Mouse (Mus musculus) liver, embryonic 15.5 days (tissue): ENCODE measurements around the gene Gm20517. TPM values are rescaled to one million over a fixed set of nuclear protein-coding genes. Genes with fewer than 3 reads are reported as not detected.

Experiments
- ATAC-seq: fragments of 200-750 bp; cut with Nextera tagmentation; 2 replicates; pipeline ENCODE4 v1.8.0; 2017; ENCODE audit warnings: moderate number of reproducible peaks, mild to moderate bottlenecking, moderate library complexity; ENCODE audit not compliant: insufficient read depth
- H3K27ac ChIP-seq: fragments of 300-500 bp; sonication (generic); replicated peaks from 2 replicates; pipeline ENCODE4 v1.5.1; 2015; ENCODE audit warnings: mild to moderate bottlenecking, inconsistent platforms
- H3K27me3 ChIP-seq: fragments of 300-500 bp; sonication (generic); 2 replicates; pipeline ENCODE4 v1.6.1; 2015; ENCODE audit warnings: mild to moderate bottlenecking, inconsistent platforms
- H3K36me3 ChIP-seq: fragments of 300-500 bp; sonication (generic); replicated peaks from 2 replicates; pipeline ENCODE4 v1.6.1; 2015; ENCODE audit warnings: moderate library complexity, mild to moderate bottlenecking, inconsistent platforms
- H3K4me1 ChIP-seq: fragments of 300-500 bp; sonication (generic); replicated peaks from 2 replicates; pipeline ENCODE4 v1.6.1; 2015; ENCODE audit warnings: inconsistent platforms
- H3K4me2 ChIP-seq: fragments of 300-500 bp; sonication (generic); 2 replicates; pipeline ENCODE4 v1.6.1; 2015; ENCODE audit warnings: moderate library complexity, mild to moderate bottlenecking, inconsistent platforms
- H3K4me3 ChIP-seq: fragments of 300-500 bp; sonication (generic); replicated peaks from 2 replicates; pipeline ENCODE4 v1.5.1; 2015; ENCODE audit warnings: mild to moderate bottlenecking, inconsistent platforms
- H3K9ac ChIP-seq: fragments of 300-500 bp; sonication (generic); 2 replicates; pipeline ENCODE4 v1.6.1; 2015; ENCODE audit warnings: moderate library complexity, mild to moderate bottlenecking, inconsistent platforms
- H3K9me3 ChIP-seq: fragments of 300-500 bp; sonication (generic); replicated peaks from 2 replicates; pipeline ENCODE4 v1.6.1; 2016; ENCODE audit warnings: inconsistent platforms
- WGBS: fragments of 180-500 bp; shearing (Covaris S2); methylation state at CpG from one replicate; pipeline ENCODE4 v1.1.7; 2015; ENCODE audit warnings: mixed read lengths; ENCODE audit not compliant: insufficient replicate concordance; 5-methylcytosine and 5-hydroxymethylcytosine counted together
- polyA plus RNA-seq: library from polyadenylated mRNA; unstranded; fragments of >200 nt; fragmentation: Nextera tagmentation; extraction: Ambion mirVana; gene quantifications from 2 replicates; pipeline ENCODE4 v1.2.1, GENCODE M21; 2015

Gene Gm20517
- polyA plus RNA-seq, 1 experiment from 2014 or later: 2.4 TPM

- peak overlapping the region; percentile 34 for H3K4me2 ChIP-seq
- no peaks in the 10 kb centered on the region for H3K27me3 ChIP-seq
- peak; percentile 93 for ATAC-seq
- peaks cover 28% of the 10 kb centered on the region for H3K4me1 ChIP-seq
- H3K9me3 ChIP-seq: no peaks in the 10 kb centered on the region
- no peaks in the 10 kb centered on the region for H3K36me3 ChIP-seq
- H3K27ac ChIP-seq: peak overlapping the region; percentile 85
- WGBS: 39% methylated on average over 6 of the region's 6 CpGs
- H3K4me3 ChIP-seq: no peak overlapping the region
- H3K9ac ChIP-seq: no peak overlapping the region; the same call in 1 of the 2 replicates
Measured at GRCm38 (mm10) chr17:47578655-47579054, 32.7 kb upstream of the Gm20517 start.

- Histone ChIP-seq H3K27me3 (no peaks in the 10 kb centered on the region), H3K36me3 (no peaks in the 10 kb centered on the region), H3K4me1 (peaks cover 35% of the 10 kb centered on the region), H3K4me2 (no peak overlapping the region), H3K9ac (no peak overlapping the region), H3K4me3 (no peak overlapping the region), H3K9me3 (no peaks in the 10 kb centered on the region), H3K27ac (no peak overlapping the region)
- no peak for ATAC-seq
- 79% methylated on average over 4 of the region's 4 CpGs for WGBS
Measured at GRCm38 (mm10) chr17:47580962-47581361, 30.4 kb upstream of the Gm20517 start.

- no peak overlapping the region for H3K9ac ChIP-seq
- H3K36me3 ChIP-seq: no peaks in the 10 kb centered on the region
- no peaks in the 10 kb centered on the region for H3K9me3 ChIP-seq
- WGBS: 78% methylated on average over 8 of the region's 8 CpGs
- H3K4me2 ChIP-seq: no peak overlapping the region
- peaks cover 52% of the 10 kb centered on the region for H3K4me1 ChIP-seq
- H3K27me3 ChIP-seq: no peaks in the 10 kb centered on the region
- no peak overlapping the region for H3K4me3 ChIP-seq
- peak overlapping the region; percentile 33; the same call in 1 of the 2 replicates for H3K27ac ChIP-seq
- no peak for ATAC-seq
Measured at GRCm38 (mm10) chr17:47588517-47588916, 22.9 kb upstream of the Gm20517 start.

- Histone ChIP-seq H3K4me3 (no peak overlapping the region), H3K4me1 (peaks cover 52% of the 10 kb centered on the region), H3K27me3 (no peaks in the 10 kb centered on the region), H3K4me2 (no peak overlapping the region), H3K9me3 (no peaks in the 10 kb centered on the region), H3K9ac (no peak overlapping the region; the same call in 1 of the 2 replicates), H3K27ac (peak overlapping the region; percentile 96), H3K36me3 (peaks cover 14% of the 10 kb centered on the region; the same call in 1 of the 2 replicates)
- ATAC-seq: no peak
- 16% methylated on average over 3 of the region's 3 CpGs for WGBS
Measured at GRCm38 (mm10) chr17:47591073-47591472, 20.3 kb upstream of the Gm20517 start.

- Histone ChIP-seq H3K4me3 (peak overlapping the region; percentile 90), H3K9ac (peak overlapping the region; percentile 95), H3K4me1 (peaks cover 74% of the 10 kb centered on the region), H3K27ac (peak overlapping the region; percentile 96), H3K27me3 (no peaks in the 10 kb centered on the region), H3K36me3 (peaks cover 36% of the 10 kb centered on the region), H3K9me3 (no peaks in the 10 kb centered on the region), H3K4me2 (peak overlapping the region; percentile 83)
- WGBS: under 1% methylated on average over 63 of the region's 63 CpGs
- peak; percentile 71 for ATAC-seq
Measured at GRCm38 (mm10) chr17:47593215-47593853, 18.1 kb upstream of the Gm20517 start.

- peak overlapping the region; percentile 95 for H3K9ac ChIP-seq
- H3K27ac ChIP-seq: peak overlapping the region; percentile 96
- H3K4me2 ChIP-seq: peak overlapping the region; percentile 83
- H3K36me3 ChIP-seq: peaks cover 41% of the 10 kb centered on the region
- 1% methylated on average over 13 of the region's 13 CpGs for WGBS
- H3K4me3 ChIP-seq: peak overlapping the region; percentile 90
- no peaks in the 10 kb centered on the region for H3K27me3 ChIP-seq
- ATAC-seq: peak; percentile 0; the same call in 1 of the 2 replicates
- H3K9me3 ChIP-seq: no peaks in the 10 kb centered on the region
- H3K4me1 ChIP-seq: peaks cover 79% of the 10 kb centered on the region
Measured at GRCm38 (mm10) chr17:47593854-47594182, 17.6 kb upstream of the Gm20517 start.

GRCm38 (mm10) chr17:47594183-47594968 lies 17.0 kb upstream of the Gm20517 start:
- peak overlapping the region; percentile 95 for H3K9ac ChIP-seq
- no peak for ATAC-seq
- no peaks in the 10 kb centered on the region for H3K27me3 ChIP-seq
- peaks cover 81% of the 10 kb centered on the region for H3K4me1 ChIP-seq
- H3K4me3 ChIP-seq: peak overlapping the region; percentile 90
- peak overlapping the region; percentile 83 for H3K4me2 ChIP-seq
- peaks cover 47% of the 10 kb centered on the region for H3K36me3 ChIP-seq
- H3K27ac ChIP-seq: peak overlapping the region; percentile 96
- under 1% methylated on average over 43 of the region's 43 CpGs for WGBS
- no peaks in the 10 kb centered on the region for H3K9me3 ChIP-seq

- peaks cover 81% of the 10 kb centered on the region for H3K4me1 ChIP-seq
- 2% methylated on average over 9 of the region's 9 CpGs for WGBS
Measured at GRCm38 (mm10) chr17:47594969-47595247, 16.5 kb upstream of the Gm20517 start.

GRCm38 (mm10) chr17:47595248-47596161 lies 15.9 kb upstream of the Gm20517 start:
- Histone ChIP-seq H3K9ac (peak overlapping the region; percentile 95), H3K4me2 (peak overlapping the region; percentile 83), H3K36me3 (peaks cover 58% of the 10 kb centered on the region), H3K4me3 (peak overlapping the region; percentile 90), H3K9me3 (no peaks in the 10 kb centered on the region), H3K27ac (peak overlapping the region; percentile 96), H3K27me3 (no peaks in the 10 kb centered on the region), H3K4me1 (peaks cover 86% of the 10 kb centered on the region)
- 1% methylated on average over 21 of the region's 21 CpGs for WGBS
- ATAC-seq: peak; percentile 73

More at GRCm38 (mm10) chr17:47594969-47595247, 16.5 kb upstream of the Gm20517 start:
- peak overlapping the region; percentile 95 for H3K9ac ChIP-seq
- no peaks in the 10 kb centered on the region for H3K27me3 ChIP-seq
- peak overlapping the region; percentile 90 for H3K4me3 ChIP-seq
- peak overlapping the region; percentile 96 for H3K27ac ChIP-seq
- H3K9me3 ChIP-seq: no peaks in the 10 kb centered on the region
- H3K4me2 ChIP-seq: peak overlapping the region; percentile 83
- no peak for ATAC-seq
- H3K36me3 ChIP-seq: peaks cover 52% of the 10 kb centered on the region

GRCm38 (mm10) chr17:47596162-47596838 lies 15.1 kb upstream of the Gm20517 start:
- Histone ChIP-seq H3K4me1 (peaks cover 86% of the 10 kb centered on the region), H3K4me2 (peak overlapping the region; percentile 83), H3K9me3 (no peaks in the 10 kb centered on the region), H3K9ac (peak overlapping the region; percentile 95), H3K27me3 (no peaks in the 10 kb centered on the region), H3K27ac (peak overlapping the region; percentile 96), H3K36me3 (peaks cover 66% of the 10 kb centered on the region), H3K4me3 (peak overlapping the region; percentile 90)
- 20% methylated on average over 6 of the region's 6 CpGs for WGBS
- no peak for ATAC-seq
